Mouse (Mus musculus): ENCODE measurements at regions not wholly inside any gene's neighbourhood (a gene's known extent, or its start where the extent isn't known, plus 50 kb on each side); places are given as distances from the start of the nearest gene placed in this dataset.
"Not testable (repeated sequence)": the region's sequence is repeated elsewhere in the genome, so short reads cannot be mapped to it uniquely, and the experiment has no call there.

GRCm38 (mm10) chr5:28756171-28756948 is 289.3 kb upstream of the Shh start:
- DNase-seq (ENCODE audit: low spot score) = no peak

- not testable (repeated sequence) for DNase-seq (ENCODE audit: low spot score)
Measured at GRCm38 (mm10) chr5:28751821-28752220, 284.8 kb upstream of the Shh start.

- DNase-seq (ENCODE audit: low spot score) = no peak
Measured at GRCm38 (mm10) chr5:28734768-28735167, 267.7 kb upstream of the Shh start.

GRCm38 (mm10) chr5:28722067-28722466 is 255.0 kb upstream of the Shh start:
- DNase-seq (ENCODE audit: low spot score) = no peak

GRCm38 (mm10) chr5:28714978-28715377 is 247.9 kb upstream of the Shh start:
- no peak for DNase-seq (ENCODE audit: low spot score)

- DNase-seq (ENCODE audit: low spot score) = no peak
Measured at GRCm38 (mm10) chr5:28710517-28710916, 243.5 kb upstream of the Shh start.

- DNase-seq (ENCODE audit: low spot score) = no peak
Measured at GRCm38 (mm10) chr5:28709626-28710025, 242.6 kb upstream of the Shh start.

- DNase-seq (ENCODE audit: low spot score) = no peak
Measured at GRCm38 (mm10) chr5:28704359-28704758, 237.3 kb upstream of the Shh start.

- no peak for DNase-seq (ENCODE audit: low spot score)
Measured at GRCm38 (mm10) chr5:28696966-28697365, 229.9 kb upstream of the Shh start.

GRCm38 (mm10) chr5:28690110-28690509 is 223.1 kb upstream of the Shh start:
- no peak for DNase-seq (ENCODE audit: low spot score)

- no peak for DNase-seq (ENCODE audit: low spot score)
Measured at GRCm38 (mm10) chr5:28689651-28690050, 222.6 kb upstream of the Shh start.

GRCm38 (mm10) chr5:28689136-28689535 is 222.1 kb upstream of the Shh start:
- no peak for DNase-seq (ENCODE audit: low spot score)

- no peak for DNase-seq (ENCODE audit: low spot score)
Measured at GRCm38 (mm10) chr5:28682821-28683220, 215.8 kb upstream of the Shh start.

- DNase-seq (ENCODE audit: low spot score) = no peak
Measured at GRCm38 (mm10) chr5:28680311-28680710, 213.3 kb upstream of the Shh start.

- no peak for DNase-seq (ENCODE audit: low spot score)
Measured at GRCm38 (mm10) chr5:28679761-28680160, 212.7 kb upstream of the Shh start.

GRCm38 (mm10) chr5:28630186-28630585 is 163.1 kb upstream of the Shh start:
- DNase-seq (ENCODE audit: low spot score) = no peak

GRCm38 (mm10) chr5:28611885-28612284 is 144.8 kb upstream of the Shh start:
- DNase-seq (ENCODE audit: low spot score) = no peak

- no peak for DNase-seq (ENCODE audit: low spot score)
Measured at GRCm38 (mm10) chr5:28596537-28597314, 129.7 kb upstream of the Shh start.

GRCm38 (mm10) chr5:28571347-28571998 is 104.4 kb upstream of the Shh start:
- no peak for DNase-seq (ENCODE audit: low spot score)

- no peak for DNase-seq (ENCODE audit: low spot score)
Measured at GRCm38 (mm10) chr5:28568417-28568816, 101.4 kb upstream of the Shh start.

GRCm38 (mm10) chr5:28567341-28567905 is 100.4 kb upstream of the Shh start:
- no peak for DNase-seq (ENCODE audit: low spot score)

GRCm38 (mm10) chr5:28563401-28563800 is 96.3 kb upstream of the Shh start:
- no peak for DNase-seq (ENCODE audit: low spot score)

GRCm38 (mm10) chr5:28562917-28563316 is 95.9 kb upstream of the Shh start:
- DNase-seq (ENCODE audit: low spot score) = no peak

Data from ovary, postnatal 14 days (tissue).